Mouse (Mus musculus): ENCODE data around the gene Gm28051.
A peak's percentile ranks its signal among the peaks of the same experiment; 100 is the strongest.

Gm28051 gene

GRCm38 (mm10) chr12:102705906-102706640, 51.5 kb downstream of the Gm28051 start:
- peak; percentile 8; the same call in 1 of the 2 replicates for ATAC-seq (ENCODE audit: low TSS enrichment)

GRCm38 (mm10) chr12:102705216-102705871, 52.2 kb downstream of the Gm28051 start:
- ATAC-seq (ENCODE audit: low TSS enrichment): peak; percentile 43

- ATAC-seq (ENCODE audit: low TSS enrichment): peak; percentile 36
Measured at GRCm38 (mm10) chr12:102704457-102705198, 52.9 kb downstream of the Gm28051 start, which contains the start of gene Itpk1. Itpk1 (minus strand) TSS chr12:102704930.

DNA sequence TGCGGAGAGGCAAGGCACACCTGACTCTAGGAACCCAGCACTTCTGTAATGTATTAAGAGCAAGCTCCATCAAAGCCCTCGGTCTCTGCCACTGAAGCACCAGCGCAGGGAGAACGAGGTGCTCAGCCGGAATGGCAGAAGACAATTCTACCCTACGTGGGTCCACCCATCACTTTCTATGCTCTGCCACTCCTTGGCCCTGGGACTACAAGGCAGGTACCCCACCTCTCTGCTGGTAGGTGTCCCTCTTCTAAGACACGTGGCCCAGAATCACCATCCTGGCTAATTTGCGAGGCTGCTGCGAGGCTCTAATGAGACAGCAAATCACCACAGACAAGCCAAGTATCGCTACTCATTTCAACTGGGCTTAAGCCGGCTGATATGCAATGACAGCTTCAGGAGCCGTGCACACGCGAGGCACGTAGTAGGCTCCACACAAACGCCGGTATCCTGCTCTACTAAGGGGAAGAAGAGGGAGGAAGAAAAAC, 53.6 kb downstream of the Gm28051 start:
- 0 out of 2 replicates have a peak, but pooled peaks have one; percentile 3 for ATAC-seq (ENCODE audit: low TSS enrichment)

GRCm38 (mm10) chr12:102703441-102703840, 54.1 kb downstream of the Gm28051 start:
- no peak for ATAC-seq (ENCODE audit: low TSS enrichment)

GRCm38 (mm10) chr12:102703111-102703412, 54.5 kb downstream of the Gm28051 start:
- no peak for ATAC-seq (ENCODE audit: low TSS enrichment)

DNA sequence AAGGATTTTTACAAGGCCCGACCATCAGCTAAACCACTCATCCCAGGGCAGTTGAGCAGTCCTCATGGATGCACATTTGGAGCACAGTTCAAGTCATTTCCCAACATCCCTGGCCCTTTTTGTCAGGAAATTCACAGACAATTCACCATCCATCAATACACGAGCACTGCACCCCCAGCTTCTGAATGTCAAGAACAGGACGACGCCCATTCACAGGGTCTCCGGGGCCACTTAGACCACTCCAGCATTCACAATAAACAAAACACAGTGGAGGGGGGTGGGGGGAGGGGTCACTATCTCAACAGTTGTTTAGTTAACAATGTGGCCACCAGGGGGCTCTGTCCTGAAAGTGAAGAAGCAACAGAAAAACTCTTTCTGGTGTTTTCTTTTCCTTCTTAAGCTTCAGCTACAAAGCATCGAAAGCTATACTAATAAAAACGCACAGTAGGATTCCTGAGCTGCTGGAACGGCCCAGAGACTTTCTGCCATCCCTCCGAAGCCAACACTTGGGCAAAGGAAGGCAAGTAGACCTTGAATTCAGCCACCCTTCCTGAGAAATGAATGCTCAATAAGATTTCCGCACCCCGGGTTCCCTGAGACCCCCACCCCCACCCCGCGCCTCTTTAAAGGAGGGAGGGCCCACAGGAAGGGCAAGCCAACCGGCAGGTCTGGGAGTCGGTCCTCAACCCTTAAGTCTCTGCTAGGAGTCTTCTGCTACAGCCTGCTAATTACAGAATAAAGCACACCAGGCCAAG, 55.0 kb downstream of the Gm28051 start:
- no peak for ATAC-seq (ENCODE audit: low TSS enrichment)

GRCm38 (mm10) chr12:102701691-102702207, 55.8 kb downstream of the Gm28051 start:
- no peak for ATAC-seq (ENCODE audit: low TSS enrichment)

GRCm38 (mm10) chr12:102700453-102700852, 57.1 kb downstream of the Gm28051 start:
- no peak for ATAC-seq (ENCODE audit: low TSS enrichment)

DNA sequence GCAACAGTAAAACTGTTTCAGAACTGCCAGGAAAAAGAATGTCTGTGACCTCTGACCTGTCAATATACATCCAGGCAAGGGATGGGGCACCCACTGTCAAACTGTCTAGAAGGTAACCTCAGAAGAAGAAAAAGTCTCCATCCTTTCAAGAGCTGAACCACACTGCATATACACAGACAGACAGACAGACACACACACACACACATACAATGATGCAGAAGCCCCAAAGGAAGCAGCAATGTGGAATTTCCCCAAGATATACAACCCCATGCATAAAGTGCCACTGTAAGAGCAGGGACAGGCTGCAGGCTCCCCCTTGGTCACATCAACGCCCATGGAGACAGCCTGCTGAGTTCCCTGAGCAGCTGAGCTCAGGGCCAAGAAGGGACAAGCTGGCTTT, 58.4 kb downstream of the Gm28051 start:
- no peak for ATAC-seq (ENCODE audit: low TSS enrichment)

GRCm38 (mm10) chr12:102698089-102698684, 59.4 kb downstream of the Gm28051 start:
- no peak for ATAC-seq (ENCODE audit: low TSS enrichment)

DNA sequence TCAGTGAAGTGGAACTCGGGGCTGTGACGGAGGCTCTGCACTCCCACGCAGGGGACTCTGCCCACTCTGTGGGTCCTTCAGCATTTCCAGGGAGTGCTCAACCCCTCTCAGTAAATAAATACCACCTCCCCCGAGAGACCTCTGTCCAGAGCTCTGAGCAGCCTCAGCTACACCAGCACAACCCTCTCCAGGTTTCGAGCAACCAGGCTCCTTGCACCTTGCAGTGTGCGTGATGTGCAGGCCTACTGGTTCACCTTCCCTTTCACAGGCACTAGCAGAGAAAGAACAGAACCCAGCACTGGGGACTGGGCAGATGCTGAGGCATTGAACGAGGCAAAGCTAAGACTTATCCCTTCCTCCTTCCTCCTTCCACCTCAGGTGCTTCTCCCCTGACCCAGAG, 60.2 kb downstream of the Gm28051 start:
- ATAC-seq (ENCODE audit: low TSS enrichment): no peak

DNA sequence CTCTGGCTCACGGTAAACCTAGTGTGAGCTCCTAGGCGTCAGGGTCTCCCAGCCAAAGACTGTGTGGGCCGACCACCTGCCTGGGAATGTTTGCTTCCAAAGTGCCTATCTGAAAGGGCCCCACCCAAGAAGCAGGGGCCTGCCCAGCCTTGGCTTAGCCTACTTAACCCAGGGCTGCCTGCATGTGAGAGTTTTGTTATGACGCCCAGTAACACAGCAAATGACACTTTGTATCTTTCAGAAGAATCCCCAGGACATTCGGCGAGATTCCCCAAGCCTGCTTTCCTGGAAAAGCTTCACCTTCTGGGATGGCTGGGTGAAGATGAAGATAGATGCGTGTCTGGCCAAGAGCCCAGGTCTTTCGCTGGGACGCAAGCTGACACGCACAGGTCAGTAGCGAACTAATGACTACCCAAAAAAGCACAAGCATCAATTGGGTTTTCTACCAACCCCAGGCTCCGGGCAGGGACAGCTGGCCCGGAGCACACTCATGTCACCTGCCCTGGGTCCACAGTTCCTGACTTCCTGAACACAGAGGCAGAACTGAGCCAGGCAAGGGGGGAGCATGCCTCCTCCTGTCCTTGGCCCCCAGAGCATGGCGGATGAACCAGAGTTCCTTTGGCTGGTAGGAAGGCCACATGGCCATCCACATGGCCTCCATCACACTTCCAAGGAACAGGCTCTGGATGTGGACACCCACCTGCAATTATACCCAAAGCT, 60.8 kb downstream of the Gm28051 start:
- no peak for ATAC-seq (ENCODE audit: low TSS enrichment)

GRCm38 (mm10) chr12:102695369-102696239, 62.0 kb downstream of the Gm28051 start:
- peak; percentile 77 for ATAC-seq (ENCODE audit: low TSS enrichment)

GRCm38 (mm10) chr12:102691761-102692160, 65.8 kb downstream of the Gm28051 start:
- no peak for ATAC-seq (ENCODE audit: low TSS enrichment)

GRCm38 (mm10) chr12:102691180-102691579, 66.4 kb downstream of the Gm28051 start:
- ATAC-seq (ENCODE audit: low TSS enrichment): no peak

- no peak for ATAC-seq (ENCODE audit: low TSS enrichment)
Measured at GRCm38 (mm10) chr12:102689773-102690563, 67.6 kb downstream of the Gm28051 start.

GRCm38 (mm10) chr12:102686321-102686720, 71.2 kb downstream of the Gm28051 start:
- no peak for ATAC-seq (ENCODE audit: low TSS enrichment)

DNA sequence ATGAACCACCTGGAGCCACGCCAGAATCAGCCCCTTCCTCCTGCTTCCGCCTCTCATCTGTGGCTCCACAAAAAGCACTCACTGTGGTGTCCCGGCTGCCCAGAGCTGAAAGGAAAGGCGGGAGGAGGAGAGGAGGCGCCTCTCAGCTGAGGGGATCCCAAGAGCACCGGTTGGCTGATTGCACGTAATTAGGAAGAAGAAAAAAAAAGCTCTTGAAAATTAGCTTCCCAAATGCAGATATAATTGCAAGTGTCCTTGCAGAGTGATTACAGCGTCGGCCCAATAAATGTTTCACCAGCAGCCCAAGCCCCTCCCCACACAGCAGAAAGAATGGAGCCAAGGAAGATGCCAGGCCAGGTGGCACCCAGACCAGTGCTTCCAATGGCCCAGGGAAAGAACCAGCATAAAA, 72.0 kb downstream of the Gm28051 start:
- 0 out of 2 replicates have a peak, but pooled peaks have one; percentile 10 for ATAC-seq (ENCODE audit: low TSS enrichment)
